Mouse (Mus musculus): Measurements from ENCODE around the gene Mrpl40. TPM values are rescaled to one million over a fixed set of nuclear protein-coding genes. Genes with fewer than 3 reads are reported as not detected.

The Mrpl40 gene
- polyA plus RNA-seq, 2 experiments from 2014 or later = 76.9 to 86.3 TPM

DNA sequence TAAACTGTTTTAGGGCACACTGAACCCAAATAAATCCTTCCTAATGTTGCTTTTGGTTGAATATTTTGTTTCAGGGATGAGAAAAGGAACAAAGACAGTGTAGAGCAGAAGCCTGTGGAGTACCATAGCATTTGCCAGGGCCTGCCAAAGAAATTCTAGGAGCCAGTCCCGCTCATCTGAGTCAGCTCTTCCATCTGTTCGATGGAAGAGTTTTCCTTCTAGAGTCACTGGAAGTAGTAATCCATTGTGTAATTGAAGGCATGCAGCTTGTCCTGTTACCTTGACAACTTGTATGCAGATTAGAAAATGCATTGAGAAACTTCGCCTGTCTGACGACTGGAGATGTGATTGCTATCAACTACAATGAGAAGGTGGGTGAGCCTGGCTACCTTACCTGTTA lies 53.7 kb downstream of the Mrpl40 start:
- no peak for ATAC-seq

DNA sequence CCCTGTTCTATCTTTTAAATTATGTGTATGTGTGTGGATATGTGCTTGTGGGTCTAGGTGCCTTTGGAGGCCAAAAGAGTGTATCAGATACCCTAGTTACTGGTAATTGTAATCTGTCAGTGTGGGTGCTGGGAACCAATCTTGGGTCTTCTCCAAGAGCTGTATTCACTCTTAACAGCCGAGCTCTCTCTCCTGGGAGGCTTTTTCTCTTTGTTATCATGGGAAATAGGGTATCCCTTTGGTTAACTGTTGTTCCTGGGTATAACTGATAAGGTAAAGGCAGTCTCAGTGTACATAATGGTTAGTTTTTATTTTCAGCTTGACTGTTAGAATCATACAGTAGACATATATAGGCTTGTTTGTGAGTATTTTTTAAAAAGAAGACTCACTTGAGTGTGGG lies 54.3 kb downstream of the Mrpl40 start:
- ATAC-seq = no peak

Other genes starting within 250 kb of the Mrpl40 start
- gene Sept5, start 246.9 kb downstream of the Mrpl40 start, polyA plus RNA-seq (2017; shearing (Covaris generic)) = 1 to 10 TPM in 1 of 2 experiments, under 1 TPM in 1; 0.36 to 1.5 TPM
- gene Cldn5, start 100.0 kb downstream of the Mrpl40 start, polyA plus RNA-seq (2017; shearing (Covaris generic)) = not detected
- 100 to 1,000 TPM; 118 to 162 TPM for gene Ufd1, start 65.1 kb downstream of the Mrpl40 start, polyA plus RNA-seq (2017; shearing (Covaris generic))
- gene Cdc45, start 64.9 kb downstream of the Mrpl40 start, polyA plus RNA-seq (2017; shearing (Covaris generic)) = 1 to 10 TPM; 5.8 to 9.4 TPM
- 10 to 100 TPM; 85.2 to 98.8 TPM for gene 2510002D24Rik, start 40.3 kb downstream of the Mrpl40 start, polyA plus RNA-seq (2017; shearing (Covaris generic))
- not detected for gene Gm28539, start 40.3 kb downstream of the Mrpl40 start, polyA plus RNA-seq (2017; shearing (Covaris generic))
- gene Hira, start 175 bp upstream of the Mrpl40 start, polyA plus RNA-seq (2017; shearing (Covaris generic)) = 10 to 100 TPM in 1 of 2 experiments, 1 to 10 TPM in 1; 8.5 to 11.4 TPM